Mouse (Mus musculus) erythroblast, embryonic 14.5 days (primary cell): ENCODE measurements around the gene Aff3.

ENCODE experiments used
- GATA1 ChIP-seq: IDR thresholded peaks from 2 replicates; pipeline ENCODE4 v1.6.1; 2012; ENCODE audit warnings: low read length, inconsistent platforms, mixed read lengths
- TAL1 ChIP-seq: IDR thresholded peaks from 3 replicates; pipeline ENCODE4 v1.6.1; 2012; ENCODE audit warnings: low read length, inconsistent platforms, mixed read lengths

GRCm38 (mm10) chr1:38422921-38423320 is 241.8 kb downstream of the Aff3 start:
- no peak for TF ChIP-seq GATA1
- TF ChIP-seq TAL1, result no peak
